Mouse (Mus musculus) embryonic facial prominence, embryonic 15.5 days (tissue): ENCODE measurements around the gene Caln1. TPM values are rescaled to one million over a fixed set of nuclear protein-coding genes. Genes with fewer than 3 reads are reported as not detected.

Experiments
- ATAC-seq: fragments of 200-750 bp; cut with Nextera tagmentation; 2 replicates; pipeline ENCODE4 v1.8.0; 2017; ENCODE audit warnings: low read depth, moderate TSS enrichment; ENCODE audit not compliant: insufficient number of reproducible peaks, low FRiP score, low TSS enrichment
- H3K27ac ChIP-seq: fragments of 300-500 bp; sonication (generic); replicated peaks from 2 replicates; pipeline ENCODE4 v1.5.1; 2015; ENCODE audit warnings: mild to moderate bottlenecking, inconsistent platforms
- H3K27me3 ChIP-seq: fragments of 300-500 bp; sonication (generic); 2 replicates; pipeline ENCODE4 v1.6.1; 2015; ENCODE audit warnings: inconsistent platforms
- H3K36me3 ChIP-seq: fragments of 300-500 bp; sonication (generic); 2 replicates; pipeline ENCODE4 v1.6.1; 2015; ENCODE audit warnings: mild to moderate bottlenecking, inconsistent platforms
- H3K4me1 ChIP-seq: fragments of 300-500 bp; sonication (generic); 2 replicates; pipeline ENCODE4 v1.6.1; 2015; ENCODE audit warnings: inconsistent platforms
- H3K4me2 ChIP-seq: fragments of 300-500 bp; sonication (generic); replicated peaks from 2 replicates; pipeline ENCODE4 v1.6.1; 2015; ENCODE audit warnings: mild to moderate bottlenecking, inconsistent platforms
- H3K4me3 ChIP-seq: fragments of 300-500 bp; sonication (generic); replicated peaks from 2 replicates; pipeline ENCODE4 v1.5.1; 2015; ENCODE audit warnings: mild to moderate bottlenecking, inconsistent platforms
- H3K9ac ChIP-seq: fragments of 300-500 bp; sonication (generic); 2 replicates; pipeline ENCODE4 v1.6.1; 2015; ENCODE audit warnings: inconsistent platforms
- H3K9me3 ChIP-seq: fragments of 300-500 bp; sonication (generic); replicated peaks from 2 replicates; pipeline ENCODE4 v1.6.1; 2016; ENCODE audit warnings: inconsistent platforms
- WGBS: fragments of 180-500 bp; shearing (Covaris S2); methylation state at CpG from one replicate; pipeline ENCODE4 v1.1.7; 2015; 5-methylcytosine and 5-hydroxymethylcytosine counted together
- polyA plus RNA-seq: library from polyadenylated mRNA; unstranded; fragments of >200 nt; fragmentation: Nextera tagmentation; extraction: Ambion mirVana; gene quantifications from 2 replicates; pipeline ENCODE4 v1.2.1, GENCODE M21; 2015

The Caln1 gene
- polyA plus RNA-seq, 1 experiment from 2014 or later: 1.5 TPM

GRCm38 (mm10) chr5:130765784-130766183 is 396.5 kb downstream of the Caln1 start:
- no peak overlapping the region for H3K4me2 ChIP-seq
- 78% methylated on average over 6 of the region's 6 CpGs for WGBS
- H3K9ac ChIP-seq: no peak overlapping the region
- no peaks in the 10 kb centered on the region for H3K27me3 ChIP-seq
- no peak overlapping the region for H3K27ac ChIP-seq
- H3K36me3 ChIP-seq: no peaks in the 10 kb centered on the region
- H3K4me1 ChIP-seq: no peaks in the 10 kb centered on the region
- no peaks in the 10 kb centered on the region for H3K9me3 ChIP-seq
- H3K4me3 ChIP-seq: no peak overlapping the region
- ATAC-seq: no peak

- Histone ChIP-seq H3K27ac (no peak overlapping the region), H3K27me3 (no peaks in the 10 kb centered on the region), H3K9me3 (no peaks in the 10 kb centered on the region), H3K9ac (no peak overlapping the region), H3K4me1 (no peaks in the 10 kb centered on the region), H3K4me3 (no peak overlapping the region), H3K4me2 (no peak overlapping the region), H3K36me3 (no peaks in the 10 kb centered on the region)
- WGBS: 81% methylated on average over 5 of the region's 5 CpGs
- no peak for ATAC-seq
These were observed 401.9 kb downstream of the Caln1 start for GRCm38 (mm10) chr5:130771061-130771741.

GRCm38 (mm10) chr5:130772491-130772890 is 403.2 kb downstream of the Caln1 start:
- 83% methylated on average over 6 of the region's 6 CpGs for WGBS
- Histone ChIP-seq H3K36me3 (no peaks in the 10 kb centered on the region), H3K4me3 (no peak overlapping the region), H3K4me1 (no peaks in the 10 kb centered on the region), H3K4me2 (no peak overlapping the region), H3K9me3 (no peaks in the 10 kb centered on the region), H3K27ac (no peak overlapping the region), H3K27me3 (no peaks in the 10 kb centered on the region), H3K9ac (no peak overlapping the region)
- ATAC-seq: no peak

- Histone ChIP-seq H3K9ac (no peak overlapping the region), H3K36me3 (no peaks in the 10 kb centered on the region), H3K4me3 (no peak overlapping the region), H3K27me3 (no peaks in the 10 kb centered on the region), H3K27ac (no peak overlapping the region), H3K9me3 (no peaks in the 10 kb centered on the region), H3K4me2 (no peak overlapping the region), H3K4me1 (0 out of 2 replicates have a peak, but pooled peaks cover 3% of the 10 kb centered on the region)
- ATAC-seq: no peak
- WGBS: 90% methylated on average over 3 of the region's 3 CpGs
These were observed 405.7 kb downstream of the Caln1 start for GRCm38 (mm10) chr5:130774946-130775345.

GRCm38 (mm10) chr5:130792755-130793452 is 423.6 kb downstream of the Caln1 start:
- Histone ChIP-seq H3K4me2 (no peak overlapping the region), H3K27me3 (no peaks in the 10 kb centered on the region), H3K27ac (no peak overlapping the region), H3K9me3 (no peaks in the 10 kb centered on the region), H3K9ac (no peak overlapping the region), H3K4me3 (no peak overlapping the region), H3K36me3 (no peaks in the 10 kb centered on the region), H3K4me1 (no peaks in the 10 kb centered on the region)
- no peak for ATAC-seq
- 75% methylated on average over 3 of the region's 3 CpGs for WGBS

GRCm38 (mm10) chr5:130797713-130798112 is 428.5 kb downstream of the Caln1 start:
- H3K36me3 ChIP-seq: no peaks in the 10 kb centered on the region
- no peaks in the 10 kb centered on the region for H3K4me1 ChIP-seq
- no peak overlapping the region for H3K9ac ChIP-seq
- H3K27me3 ChIP-seq: no peaks in the 10 kb centered on the region
- H3K27ac ChIP-seq: no peak overlapping the region
- ATAC-seq: no peak
- no peaks in the 10 kb centered on the region for H3K9me3 ChIP-seq
- WGBS: 85% methylated on average over 5 of the region's 5 CpGs
- H3K4me2 ChIP-seq: no peak overlapping the region
- no peak overlapping the region for H3K4me3 ChIP-seq

GRCm38 (mm10) chr5:130810314-130810713 is 441.1 kb downstream of the Caln1 start:
- Histone ChIP-seq H3K27ac (no peak overlapping the region), H3K9ac (no peak overlapping the region), H3K4me2 (no peak overlapping the region), H3K4me3 (no peak overlapping the region), H3K4me1 (no peaks in the 10 kb centered on the region), H3K27me3 (no peaks in the 10 kb centered on the region), H3K9me3 (no peaks in the 10 kb centered on the region), H3K36me3 (no peaks in the 10 kb centered on the region)
- WGBS: 24% methylated on average over 6 of the region's 6 CpGs
- no peak for ATAC-seq

- H3K9me3 ChIP-seq: no peaks in the 10 kb centered on the region
- no peak overlapping the region for H3K27ac ChIP-seq
- no peak overlapping the region for H3K9ac ChIP-seq
- WGBS: 32% methylated on average over 1 of the region's 1 CpGs
- H3K4me2 ChIP-seq: no peak overlapping the region
- no peaks in the 10 kb centered on the region for H3K4me1 ChIP-seq
- H3K36me3 ChIP-seq: no peaks in the 10 kb centered on the region
- no peaks in the 10 kb centered on the region for H3K27me3 ChIP-seq
- no peak overlapping the region for H3K4me3 ChIP-seq
- ATAC-seq: no peak
These were observed 441.6 kb downstream of the Caln1 start for GRCm38 (mm10) chr5:130810846-130811245.

GRCm38 (mm10) chr5:130811266-130811665 is 442.0 kb downstream of the Caln1 start:
- H3K4me1 ChIP-seq: no peaks in the 10 kb centered on the region
- WGBS: 34% methylated on average over 3 of the region's 3 CpGs
- no peak overlapping the region for H3K4me3 ChIP-seq
- no peaks in the 10 kb centered on the region for H3K27me3 ChIP-seq
- H3K4me2 ChIP-seq: no peak overlapping the region
- no peak overlapping the region for H3K9ac ChIP-seq
- H3K27ac ChIP-seq: no peak overlapping the region
- H3K9me3 ChIP-seq: no peaks in the 10 kb centered on the region
- ATAC-seq: no peak
- H3K36me3 ChIP-seq: no peaks in the 10 kb centered on the region

GRCm38 (mm10) chr5:130811966-130812365 is 442.7 kb downstream of the Caln1 start:
- no peak overlapping the region for H3K4me2 ChIP-seq
- no peak overlapping the region for H3K27ac ChIP-seq
- H3K36me3 ChIP-seq: no peaks in the 10 kb centered on the region
- no peaks in the 10 kb centered on the region for H3K9me3 ChIP-seq
- no peak overlapping the region for H3K4me3 ChIP-seq
- no peaks in the 10 kb centered on the region for H3K4me1 ChIP-seq
- ATAC-seq: no peak
- 81% methylated on average over 3 of the region's 3 CpGs for WGBS
- no peak overlapping the region for H3K9ac ChIP-seq
- no peaks in the 10 kb centered on the region for H3K27me3 ChIP-seq

- no peak overlapping the region for H3K4me2 ChIP-seq
- H3K27ac ChIP-seq: no peak overlapping the region
- 85% methylated on average over 8 of the region's 8 CpGs for WGBS
- H3K36me3 ChIP-seq: no peaks in the 10 kb centered on the region
- H3K4me1 ChIP-seq: no peaks in the 10 kb centered on the region
- no peaks in the 10 kb centered on the region for H3K9me3 ChIP-seq
- no peaks in the 10 kb centered on the region for H3K27me3 ChIP-seq
- no peak for ATAC-seq
- no peak overlapping the region for H3K4me3 ChIP-seq
- no peak overlapping the region for H3K9ac ChIP-seq
These were observed 443.3 kb downstream of the Caln1 start for GRCm38 (mm10) chr5:130812556-130812955.

- 85% methylated on average over 9 of the region's 9 CpGs for WGBS
- Histone ChIP-seq H3K4me1 (no peaks in the 10 kb centered on the region), H3K9ac (no peak overlapping the region)
These were observed 443.8 kb downstream of the Caln1 start for GRCm38 (mm10) chr5:130813089-130813488.

More at GRCm38 (mm10) chr5:130813089-130813488, 443.8 kb downstream of the Caln1 start:
- ATAC-seq: no peak
- Histone ChIP-seq H3K4me3 (no peak overlapping the region), H3K27ac (no peak overlapping the region), H3K4me2 (no peak overlapping the region), H3K27me3 (no peaks in the 10 kb centered on the region), H3K36me3 (no peaks in the 10 kb centered on the region), H3K9me3 (no peaks in the 10 kb centered on the region)
